Mouse (Mus musculus) left cerebral cortex, postnatal 10 days (tissue): ENCODE results near the gene Abcc4. TPM values are rescaled to one million over a fixed set of nuclear protein-coding genes. Genes with fewer than 3 reads are reported as not detected.
"Not testable (repeated sequence)": the region's sequence is repeated elsewhere in the genome, so short reads cannot be mapped to it uniquely, and the experiment has no call there.

ENCODE experiments used
- DNase-seq, 2 experiments: peaks; one replicate each; pipeline ENCODE4 v3.0.0; 2021 to 2022; ENCODE audit warnings: low spot score in 2 of 2, mixed read lengths in 1 of 2; ENCODE audit errors: extremely low spot score in 1 of 2
- intact Hi-C: fragments of 180-260 bp; cut with DNase I; formaldehyde crosslinking; loops from one replicate; pipeline ENCODE4 v1.15.1; 2025
- total RNA-seq, 2 experiments: library from RNA; stranded (reverse); gene quantifications; 2 replicates each; pipeline ENCODE4 v1.2.3; 2021

The Abcc4 gene
- total RNA-seq, 2 experiments from 2014 or later: 4.8 to 6.4 TPM

DNA sequence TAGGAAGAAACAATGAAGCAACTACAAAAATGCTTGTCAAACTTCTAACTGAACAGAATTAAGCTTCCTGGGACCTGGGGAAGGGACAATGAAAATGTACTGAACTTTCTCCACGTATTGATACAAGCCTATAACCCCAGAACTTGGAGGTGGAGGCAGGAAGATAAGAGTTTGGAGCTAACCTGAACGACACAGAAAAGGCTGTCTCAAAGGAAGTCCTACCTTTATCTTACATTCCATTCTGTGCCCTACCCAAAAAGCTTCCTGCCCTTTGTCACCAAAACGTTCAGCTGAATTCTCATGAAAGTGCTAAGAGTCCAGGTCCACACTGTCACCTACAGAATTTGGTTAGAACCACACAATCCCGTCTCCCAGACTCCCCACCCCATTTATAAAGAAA lies 48.8 kb downstream of the Abcc4 start:
- DNase-seq: no peak
- intact Hi-C loops: no loop called here

DNA sequence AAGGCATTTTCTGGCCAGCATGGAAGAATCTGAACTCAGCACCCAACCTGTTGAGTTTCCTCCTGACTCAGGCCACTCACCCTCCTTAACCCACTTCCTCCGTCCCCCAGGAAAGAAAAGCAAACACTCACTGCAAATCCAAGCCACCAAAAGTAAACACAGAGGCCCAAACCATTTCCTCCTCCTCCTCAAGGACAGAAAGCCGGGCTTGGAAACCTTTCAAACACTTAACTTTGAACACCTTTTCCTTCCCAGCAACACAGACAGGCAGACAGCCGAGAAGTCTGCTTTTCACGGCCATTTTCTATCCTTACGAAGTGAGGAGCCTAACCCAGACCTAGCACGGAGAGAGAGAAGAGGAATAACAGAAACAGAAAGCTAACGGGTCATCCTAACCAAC lies 50.0 kb downstream of the Abcc4 start:
- intact Hi-C loops: no loop called here
- no peak for DNase-seq

DNA sequence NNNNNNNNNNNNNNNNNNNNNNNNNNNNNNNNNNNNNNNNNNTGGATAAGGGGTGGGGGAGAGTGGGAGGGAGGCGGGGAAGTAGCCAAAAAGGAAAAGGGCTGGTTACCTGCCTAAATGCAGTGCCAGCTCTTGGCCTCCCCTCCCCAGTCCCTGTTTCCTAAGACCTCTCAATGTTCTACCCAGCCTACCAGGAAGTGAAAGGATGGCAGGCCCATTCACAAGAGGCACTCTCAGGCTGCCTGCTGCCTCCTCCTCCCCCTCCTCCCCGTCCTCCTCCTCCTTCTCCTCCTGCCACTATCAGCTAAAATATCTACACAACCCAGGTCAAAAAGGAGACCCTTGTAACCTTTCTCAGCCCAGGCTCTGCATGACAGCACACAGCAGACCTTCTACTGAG lies 51.1 kb downstream of the Abcc4 start:
- DNase-seq: no peak
- intact Hi-C loops: no loop called here

DNA sequence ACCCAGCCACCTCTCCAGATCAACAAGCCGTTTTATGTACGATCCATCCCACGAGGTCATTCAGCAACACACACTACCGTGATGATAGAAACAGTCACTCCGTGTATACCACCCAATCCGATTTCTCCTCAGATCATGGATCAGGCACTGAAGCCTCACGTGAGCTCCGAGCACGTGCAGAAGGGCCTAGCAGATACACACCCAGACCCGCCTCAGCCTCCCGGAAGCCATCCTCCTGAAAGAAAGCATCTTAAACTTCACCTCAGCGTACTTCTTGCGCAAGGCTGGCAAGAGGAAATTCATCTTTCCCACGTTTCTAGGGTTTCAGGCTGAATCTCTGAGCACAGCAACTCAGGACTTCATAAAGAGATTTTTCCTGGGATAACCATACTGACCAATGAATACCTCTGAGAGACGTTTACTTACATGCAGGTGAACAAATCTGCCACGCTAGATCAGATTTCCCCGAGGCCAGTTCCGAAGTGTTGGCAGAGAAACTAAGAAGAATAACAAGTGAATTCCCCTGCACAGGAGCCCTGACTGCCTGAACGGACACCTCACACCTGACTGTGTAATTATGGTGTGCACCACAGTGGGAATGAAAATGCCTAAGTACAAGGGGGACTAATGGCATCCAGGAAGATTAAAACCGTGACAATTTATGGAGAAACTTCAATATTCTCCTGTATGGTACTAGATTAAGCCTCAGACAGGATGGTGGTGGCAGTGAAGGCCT lies 54.1 kb downstream of the Abcc4 start:
- intact Hi-C loops: no loop called here
- DNase-seq: no peak

DNA sequence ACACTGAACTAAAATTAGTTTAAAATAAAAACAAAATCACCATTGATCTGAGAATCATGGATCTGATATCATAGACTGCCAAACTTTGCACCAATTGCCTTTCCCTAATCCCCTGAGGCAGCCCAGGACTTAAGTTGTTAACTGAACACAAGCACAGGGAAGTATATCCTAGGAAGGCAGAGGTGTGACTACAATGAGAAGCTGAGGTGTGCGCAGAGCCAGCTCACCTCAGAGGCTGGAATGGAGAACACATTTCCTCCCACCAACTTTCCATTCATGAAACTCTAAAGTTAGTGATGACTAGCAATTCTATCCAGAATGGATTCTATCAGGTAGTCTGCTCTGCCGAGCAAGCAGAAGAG lies 56.1 kb downstream of the Abcc4 start:
- DNase-seq: peak in 1 of 2 experiments; percentile 2
- intact Hi-C loops: no loop called here

DNA sequence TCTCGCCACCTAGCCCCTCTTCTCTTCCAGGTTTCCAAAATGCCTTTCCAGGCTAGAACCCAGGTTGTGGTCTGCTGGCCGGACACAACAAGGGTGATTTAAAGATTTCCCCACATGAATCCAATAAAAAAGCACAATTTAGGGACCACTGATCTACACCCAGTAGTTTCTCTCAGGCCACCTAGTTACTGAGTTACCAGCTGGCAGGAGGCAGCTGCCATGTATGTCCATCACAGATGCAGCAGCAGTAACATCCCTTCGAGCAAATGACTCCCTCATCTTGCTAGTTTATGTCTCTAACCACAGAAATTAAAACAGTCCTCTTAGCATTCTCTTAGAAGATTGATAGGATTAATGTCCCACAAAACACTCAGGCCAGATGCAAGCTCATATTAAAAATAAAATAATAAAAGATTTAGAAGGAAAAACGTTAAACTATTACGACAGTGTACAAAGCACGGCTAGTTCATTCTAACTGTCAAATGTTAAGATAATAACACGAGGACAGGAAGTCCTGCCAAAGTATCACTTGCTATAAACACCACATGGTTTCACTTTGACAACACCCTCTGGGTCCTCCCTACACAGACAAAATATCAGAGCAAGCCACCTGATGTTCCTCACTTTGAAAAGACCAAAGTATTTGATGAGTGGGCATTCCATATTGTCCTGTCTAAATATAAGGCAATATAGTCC lies 56.7 kb downstream of the Abcc4 start:
- DNase-seq: peak in 1 of 2 experiments; percentile 0
- intact Hi-C loops: no loop called here

DNA sequence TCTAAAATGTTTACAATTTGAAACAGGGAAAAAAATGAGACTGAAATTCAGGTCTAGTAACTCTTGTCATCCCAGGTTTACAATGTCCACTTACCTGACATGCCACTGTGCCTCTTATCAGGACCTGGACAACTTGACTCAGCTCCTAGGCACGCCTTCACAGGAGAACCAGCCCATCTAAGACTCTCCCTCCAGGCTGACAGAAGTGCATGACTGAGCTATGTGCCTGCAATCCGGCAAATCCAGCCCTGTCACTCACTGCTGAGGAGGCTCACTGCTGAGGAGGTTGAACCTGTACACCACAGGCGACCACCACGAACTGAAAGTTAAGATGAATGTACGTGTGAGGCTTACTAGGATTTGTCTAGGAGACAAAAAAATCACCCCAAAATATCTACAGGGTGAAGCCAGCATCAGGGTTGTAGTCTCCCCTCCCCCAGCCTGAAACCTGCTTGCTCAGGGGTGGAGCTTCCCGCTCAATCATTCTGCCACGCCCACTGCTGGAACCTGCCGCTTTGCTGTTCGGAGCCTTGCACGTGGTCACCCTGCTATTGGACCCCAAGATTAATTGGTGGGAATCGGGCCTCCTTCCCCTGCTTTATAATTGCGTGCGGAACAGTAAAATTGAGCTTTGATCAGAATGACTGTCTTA lies 63.0 kb downstream of the Abcc4 start:
- DNase-seq, intact Hi-C loops: not testable (repeated sequence)

DNA sequence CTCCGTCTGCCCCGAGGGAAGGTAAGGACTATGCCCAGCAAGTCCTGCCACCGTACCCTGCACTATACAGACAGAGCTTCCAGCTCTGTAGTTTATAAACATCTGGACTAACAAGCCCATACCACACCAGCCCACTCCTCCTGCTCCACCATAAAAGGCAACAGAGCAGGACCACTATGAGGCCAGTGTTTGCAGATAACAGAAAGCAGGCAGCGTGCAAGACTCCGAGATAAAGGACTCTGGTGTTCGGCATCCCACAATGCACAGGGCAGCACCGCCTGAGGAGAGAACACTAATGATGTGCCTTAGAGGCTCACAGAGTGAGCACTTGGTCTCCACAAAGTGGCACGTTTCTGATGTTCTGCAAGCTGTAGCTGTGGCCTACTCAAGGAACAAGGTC lies 63.9 kb downstream of the Abcc4 start:
- intact Hi-C loops: no loop called here
- no peak for DNase-seq

DNA sequence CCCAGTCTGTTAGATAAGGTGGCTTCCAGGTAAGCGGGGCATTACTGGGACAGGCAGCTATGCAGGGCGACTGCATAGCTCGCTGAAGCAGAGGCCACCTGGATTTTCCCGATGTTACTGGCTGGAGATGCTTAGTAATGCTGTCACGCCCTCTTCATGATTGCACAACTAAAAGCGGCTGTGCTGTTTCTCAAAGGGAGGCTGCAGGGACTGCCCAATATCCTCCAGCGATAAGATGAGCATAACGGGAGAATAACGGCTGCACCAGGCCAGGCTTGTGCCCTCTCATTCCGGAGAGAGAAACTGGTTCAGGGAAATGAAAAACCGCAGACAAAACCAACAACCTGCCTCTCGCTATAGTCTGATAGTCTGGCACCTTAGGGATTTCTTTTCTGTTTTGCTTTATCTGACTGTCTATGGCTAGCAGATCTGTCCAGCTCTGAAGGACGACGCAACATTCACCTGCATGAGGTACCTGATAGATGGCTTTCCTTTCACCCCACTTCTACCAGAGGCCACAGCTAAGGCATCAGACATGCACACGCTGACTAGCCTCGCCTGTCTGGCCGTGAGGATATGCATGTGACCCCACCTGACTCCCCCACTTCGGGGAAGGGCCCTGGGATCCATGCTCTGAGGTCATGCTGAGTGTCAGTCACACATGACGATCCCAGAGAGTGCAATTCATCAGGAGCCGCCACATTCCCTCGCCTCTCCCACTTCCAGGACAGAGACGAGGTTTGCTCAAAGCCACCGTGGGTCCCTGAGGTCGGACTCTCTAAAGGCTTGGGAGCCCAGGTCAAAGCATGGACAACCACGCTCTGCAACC lies 67.4 kb downstream of the Abcc4 start:
- intact Hi-C loops: no loop called here
- no peak for DNase-seq

DNA sequence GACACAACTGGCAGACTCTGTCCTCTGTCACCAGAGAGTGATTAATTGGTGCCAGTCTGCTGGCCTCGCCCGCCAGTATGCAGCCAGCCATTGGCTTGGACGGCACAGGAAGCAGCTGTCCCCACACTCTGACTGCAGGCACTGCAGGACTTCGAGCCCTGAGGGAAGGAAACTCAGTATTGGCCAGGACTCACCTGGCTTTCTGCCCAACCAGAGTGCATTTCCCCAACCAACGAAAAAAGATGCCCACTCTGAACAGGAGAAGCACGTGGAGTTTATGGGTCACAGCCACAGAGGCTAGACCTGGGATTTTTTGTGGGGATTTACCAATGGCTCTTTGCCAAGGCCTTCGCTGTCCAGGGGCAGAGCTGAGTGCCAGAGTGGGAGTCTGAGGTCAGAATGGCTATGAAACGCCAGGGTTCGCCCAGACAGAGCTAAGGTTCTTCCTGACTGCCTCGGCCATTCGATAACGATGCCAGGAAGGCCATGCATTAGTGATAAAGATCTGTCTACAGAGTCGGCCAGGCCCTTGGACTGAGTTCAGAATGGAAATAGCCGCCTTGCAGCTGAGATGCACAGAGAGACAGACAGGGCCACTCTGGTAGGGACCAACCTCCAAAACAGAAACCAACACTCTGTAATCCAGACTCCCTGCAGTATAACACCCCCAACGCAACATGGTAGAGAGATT lies 70.4 kb downstream of the Abcc4 start:
- intact Hi-C loops: no loop called here
- peak; percentile 48 to 83 for DNase-seq

DNA sequence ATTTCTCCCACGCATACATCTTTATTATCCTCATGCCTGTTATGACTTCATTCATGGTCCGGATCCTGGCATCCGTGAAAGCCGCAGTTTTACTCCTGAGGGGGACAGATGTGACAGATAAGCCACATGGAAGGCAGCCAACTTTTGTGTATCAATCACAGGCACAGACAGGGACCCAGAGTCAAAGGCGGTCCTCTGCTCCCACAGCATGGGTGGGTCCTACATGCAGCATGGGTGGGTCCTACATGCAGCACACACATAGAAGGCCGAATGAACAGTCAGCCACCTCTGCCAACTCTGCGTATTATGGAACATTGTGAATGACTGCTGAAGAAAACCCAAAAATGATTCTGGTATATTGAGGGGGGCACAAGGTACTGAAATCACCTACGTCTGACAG lies 76.4 kb downstream of the Abcc4 start:
- no peak for DNase-seq
- intact Hi-C loops: no loop called here

DNA sequence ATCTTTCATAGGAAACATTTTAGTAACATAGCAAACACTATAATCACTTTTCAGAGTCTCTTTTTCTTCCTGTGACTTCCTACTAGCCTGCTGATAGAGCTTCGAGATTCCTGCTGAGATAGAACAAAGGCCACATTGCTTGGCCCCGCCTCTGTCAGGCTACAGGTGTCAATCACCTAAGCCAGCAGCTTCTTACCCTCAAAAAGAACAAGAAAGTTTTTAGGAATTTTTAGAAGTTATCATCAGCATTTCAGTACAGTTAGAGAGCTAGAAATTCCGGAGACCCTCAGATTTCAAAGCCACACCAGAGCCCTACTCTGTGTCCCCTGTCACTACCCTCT lies 84.6 kb downstream of the Abcc4 start:
- intact Hi-C loops: no loop called here
- DNase-seq: peak in 1 of 2 experiments; percentile 10

DNA sequence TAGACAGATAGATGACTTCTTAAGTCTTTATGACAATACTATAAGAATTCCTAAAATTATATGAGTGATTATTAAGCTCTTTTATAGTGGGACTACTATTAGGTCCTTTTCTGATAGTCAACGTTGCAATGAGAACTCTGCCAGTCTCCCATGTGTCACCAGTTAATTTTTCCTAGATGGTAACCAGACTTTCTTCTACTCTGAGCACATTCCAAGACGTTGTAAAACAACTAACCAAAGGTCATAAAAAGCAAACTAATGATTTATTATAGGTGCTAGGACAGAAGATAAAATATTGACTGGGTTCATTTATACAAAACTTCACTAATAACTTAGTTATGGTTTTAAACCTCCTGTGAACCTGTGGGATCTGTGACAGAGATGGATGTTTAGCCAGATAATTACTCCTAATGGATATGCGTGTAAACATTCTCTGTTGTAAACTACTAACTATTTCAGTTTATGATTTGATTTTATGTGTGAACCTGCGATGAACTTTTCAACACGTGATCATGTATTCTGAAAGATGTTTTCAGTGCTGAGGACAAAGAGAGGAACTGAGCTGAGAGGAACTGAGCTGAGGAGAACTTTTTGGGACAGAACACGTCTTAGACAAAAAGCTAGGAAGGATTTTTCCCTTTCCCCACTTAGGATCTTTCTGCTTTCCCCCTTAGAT lies 85.1 kb downstream of the Abcc4 start:
- DNase-seq: no peak
- intact Hi-C loops: no loop called here

DNA sequence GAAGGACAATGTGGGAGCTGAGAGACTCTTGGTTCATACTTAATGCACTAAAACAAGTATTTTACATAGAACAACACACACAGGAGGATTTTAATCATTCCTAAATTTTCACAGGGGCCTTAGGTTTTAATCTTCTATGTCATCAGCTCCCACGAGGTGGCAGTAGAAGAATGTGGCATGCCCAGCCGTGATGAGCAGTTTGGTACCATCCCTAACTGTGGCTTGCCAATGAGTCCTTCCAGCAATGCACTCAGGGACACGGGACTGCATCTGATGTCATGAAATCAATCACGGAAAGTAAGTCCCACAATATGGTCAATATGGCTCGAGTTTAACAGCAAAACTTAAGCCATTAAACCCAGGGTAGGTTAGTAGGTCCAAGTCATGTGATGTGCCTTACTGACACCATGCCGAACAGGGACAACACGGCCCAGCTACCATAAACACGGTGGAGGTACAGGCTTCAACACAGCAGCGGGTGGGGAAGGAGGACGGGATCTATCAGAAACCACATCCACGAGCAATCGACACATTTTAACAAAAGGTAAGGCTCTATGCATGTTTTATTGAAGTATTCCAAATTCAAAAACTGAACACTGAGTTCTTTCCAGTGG lies 89.2 kb downstream of the Abcc4 start:
- intact Hi-C loops: loop anchor here (2.0 to 5.0 kb wide), 2 partner anchors 152 to 200 kb away; no protein-coding TSS in a partner anchor
- peak; percentile 61 for DNase-seq

DNA sequence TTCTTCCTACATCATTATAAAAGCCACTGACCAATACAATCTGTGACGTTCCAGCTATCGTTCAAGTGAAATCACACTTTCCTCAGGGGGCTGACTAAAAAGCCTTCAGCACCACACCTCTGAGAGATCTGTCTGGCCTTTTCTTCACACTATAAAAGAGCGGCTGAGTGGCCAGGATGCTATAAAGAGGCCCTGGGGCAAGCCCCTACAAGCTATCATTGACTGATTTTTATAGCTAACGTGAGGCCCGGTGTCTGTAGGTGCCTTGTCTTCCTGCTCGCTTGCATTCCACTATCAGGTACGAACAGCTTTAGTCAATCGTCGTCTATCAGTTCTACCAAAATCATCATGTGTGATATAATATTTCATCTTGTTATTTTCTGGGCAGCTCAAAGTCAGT lies 92.3 kb downstream of the Abcc4 start:
- DNase-seq: peak in 1 of 2 experiments; percentile 0
- intact Hi-C loops: no loop called here

DNA sequence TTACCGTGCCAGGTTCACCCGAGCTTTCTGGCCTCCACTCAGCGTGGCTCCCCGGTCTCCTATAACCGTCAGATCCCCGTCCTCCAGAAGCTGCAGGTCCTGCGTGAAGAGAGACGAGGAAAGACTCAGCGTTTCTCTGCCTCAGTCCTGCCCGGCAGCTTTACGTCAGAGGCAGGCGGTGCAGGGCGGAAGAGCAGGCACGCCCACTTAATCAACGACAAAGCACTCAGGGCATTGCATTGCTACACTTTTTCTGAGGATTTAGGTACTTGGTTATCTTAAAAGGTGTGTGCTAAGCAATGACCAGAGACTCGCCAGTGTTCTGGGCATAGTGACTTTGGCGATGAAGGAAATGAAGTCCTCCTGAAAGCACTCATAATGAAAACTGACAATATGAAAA lies 94.3 kb downstream of the Abcc4 start:
- no peak for DNase-seq
- intact Hi-C loops: no loop called here

DNA sequence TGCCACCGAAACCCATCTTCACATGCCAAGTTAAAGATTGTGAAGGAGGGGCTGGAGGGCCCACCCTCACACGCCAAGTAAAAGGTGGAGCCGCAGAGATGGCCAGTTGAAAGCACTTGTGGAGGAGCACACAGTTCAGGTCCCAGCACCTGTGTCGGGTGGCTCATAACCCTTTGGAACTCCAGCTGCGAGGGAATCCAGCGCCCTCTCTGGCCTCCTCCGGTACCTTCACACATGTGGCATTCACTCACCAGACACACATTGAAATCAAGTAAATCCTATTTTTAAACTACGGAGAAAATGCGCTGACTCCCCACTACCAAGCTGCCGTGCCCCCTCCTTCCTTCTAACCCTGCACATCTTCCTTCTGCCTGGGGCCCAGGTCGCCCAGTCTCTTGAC lies 95.2 kb downstream of the Abcc4 start:
- intact Hi-C loops: no loop called here

More for the DNA sequence above, 95.2 kb downstream of the Abcc4 start:
- peak in 1 of 2 experiments; percentile 16 for DNase-seq
